Mouse (Mus musculus) limb, embryonic 11.5 days (tissue): Measurements from ENCODE around the gene D630045J12Rik. TPM values are rescaled to one million over a fixed set of nuclear protein-coding genes. Genes with fewer than 3 reads are reported as not detected.

ENCODE experiments used
- ATAC-seq: fragments of 200-750 bp; cut with Nextera tagmentation; 2 replicates; pipeline ENCODE4 v1.8.0; 2017; ENCODE audit warnings: low read depth; ENCODE audit not compliant: insufficient number of reproducible peaks, low FRiP score, low TSS enrichment
- DNase-seq: peaks from one replicate; pipeline ENCODE4 v3.0.0-alpha.2; 2015; ENCODE audit warnings: low spot score
- H3K27ac ChIP-seq: fragments of 300-500 bp; sonication (generic); replicated peaks from 2 replicates; pipeline ENCODE4 v1.5.1; 2014; ENCODE audit warnings: low read depth, mild to moderate bottlenecking, low read length
- H3K27me3 ChIP-seq: fragments of 300-500 bp; sonication (generic); 2 replicates; pipeline ENCODE4 v1.6.1; 2014; ENCODE audit warnings: mild to moderate bottlenecking, low read length, mixed read lengths; ENCODE audit not compliant: control insufficient read depth, insufficient read depth
- H3K36me3 ChIP-seq: fragments of 300-500 bp; sonication (generic); 2 replicates; pipeline ENCODE4 v1.6.1; 2014; ENCODE audit warnings: mild to moderate bottlenecking, low read length, moderate library complexity, mixed read lengths; ENCODE audit not compliant: control insufficient read depth, insufficient read depth
- H3K4me1 ChIP-seq: fragments of 300-500 bp; sonication (generic); 2 replicates; pipeline ENCODE4 v1.6.1; 2014; ENCODE audit warnings: low read length, mixed read lengths; ENCODE audit not compliant: control insufficient read depth, insufficient read depth
- H3K4me2 ChIP-seq: fragments of 300-500 bp; sonication (generic); 2 replicates; pipeline ENCODE4 v1.6.1; 2014; ENCODE audit warnings: low read depth, mild to moderate bottlenecking, moderate library complexity; ENCODE audit not compliant: severe bottlenecking
- H3K4me3 ChIP-seq: fragments of 300-500 bp; sonication (generic); 2 replicates; pipeline ENCODE4 v1.5.1; 2014; ENCODE audit warnings: low read depth, low read length
- H3K9ac ChIP-seq: fragments of 300-500 bp; sonication (generic); 2 replicates; pipeline ENCODE4 v1.6.1; 2014; ENCODE audit warnings: mild to moderate bottlenecking, low read length
- H3K9me3 ChIP-seq: fragments of 300-500 bp; sonication (generic); 2 replicates; pipeline ENCODE4 v1.6.1; 2016; ENCODE audit warnings: low read length; ENCODE audit not compliant: control insufficient read depth
- WGBS: fragments of 180-500 bp; shearing (Covaris S2); extraction: QIAGEN DNeasy Blood & Tissue Kit; methylation state at CpG from one replicate; pipeline ENCODE4 v1.1.7; 2014; 5-methylcytosine and 5-hydroxymethylcytosine counted together
- polyA plus RNA-seq: library from polyadenylated mRNA; unstranded; fragments of >200 nt; fragmentation: Nextera tagmentation; extraction: Ambion mirVana; gene quantifications from 2 replicates; pipeline ENCODE4 v1.2.1, GENCODE M21; 2014

D630045J12Rik gene
- polyA plus RNA-seq, 1 experiment from 2014 or later = 11.1 TPM

DNA sequence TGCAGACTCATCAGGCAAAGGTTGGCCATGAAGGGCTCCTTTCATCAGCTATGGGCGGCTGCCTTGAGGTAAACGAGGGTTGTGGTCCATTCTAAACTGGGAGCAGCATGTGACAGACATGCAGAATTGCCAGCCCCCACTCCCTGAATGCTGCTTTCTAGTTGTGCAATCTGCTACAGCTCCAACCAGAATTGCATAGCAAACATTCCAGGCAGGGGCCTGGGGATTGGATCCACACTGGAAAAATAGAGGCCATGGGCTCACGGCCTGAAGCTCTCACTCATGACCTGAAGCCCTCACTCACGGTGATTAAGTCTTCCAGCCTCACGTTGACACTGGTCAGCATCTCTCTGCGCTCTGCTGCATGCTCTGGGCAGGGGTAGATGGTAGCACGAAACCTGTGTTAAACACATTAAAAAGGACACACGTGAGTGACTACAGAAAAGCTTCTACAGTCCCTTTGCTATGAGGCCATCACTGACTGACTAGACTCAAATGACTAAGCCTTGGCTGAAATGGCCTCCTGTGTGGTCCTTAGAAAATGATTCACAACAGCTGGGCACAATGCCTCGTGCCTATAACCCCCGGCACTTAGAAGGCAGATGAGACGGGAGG is 172.0 kb downstream of the D630045J12Rik start:
- no peak for DNase-seq
- Histone ChIP-seq H3K36me3 (no peaks in the 10 kb centered on the region), H3K9me3 (no peaks in the 10 kb centered on the region), H3K4me2 (no peak overlapping the region), H3K9ac (no peak overlapping the region), H3K4me3 (no peak overlapping the region), H3K27me3 (no peaks in the 10 kb centered on the region), H3K4me1 (peaks cover 4% of the 10 kb centered on the region; the same call in 1 of the 2 replicates), H3K27ac (no peak overlapping the region)
- ATAC-seq = no peak
- WGBS = 66% methylated on average over 11 of the region's 11 CpGs

DNA sequence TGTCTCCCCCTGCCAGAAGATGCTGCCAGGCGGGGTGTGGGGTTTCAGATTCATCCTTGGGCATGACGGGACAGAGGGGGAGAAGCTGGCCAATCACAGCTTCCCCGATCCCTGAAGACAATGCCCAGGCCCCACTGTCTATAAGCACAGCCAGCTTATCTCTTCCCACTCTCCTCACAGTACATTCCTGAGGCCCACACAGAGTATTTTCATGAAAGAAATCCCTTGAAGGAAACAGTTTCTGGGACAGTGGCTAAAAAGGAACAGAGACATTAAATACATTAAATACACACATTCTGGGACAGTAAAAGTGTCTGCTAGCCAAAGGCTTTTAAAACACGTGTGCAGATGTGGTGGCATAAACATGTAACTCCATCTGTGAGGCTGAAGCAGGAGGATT is 173.4 kb downstream of the D630045J12Rik start:
- Histone ChIP-seq H3K27me3 (no peaks in the 10 kb centered on the region), H3K4me2 (no peak overlapping the region), H3K4me1 (peaks cover 4% of the 10 kb centered on the region; the same call in 1 of the 2 replicates), H3K36me3 (no peaks in the 10 kb centered on the region), H3K9ac (no peak overlapping the region), H3K27ac (no peak overlapping the region), H3K9me3 (no peaks in the 10 kb centered on the region), H3K4me3 (no peak overlapping the region)
- no peak for DNase-seq
- no peak for ATAC-seq
- WGBS = 74% methylated on average over 4 of the region's 4 CpGs

DNA sequence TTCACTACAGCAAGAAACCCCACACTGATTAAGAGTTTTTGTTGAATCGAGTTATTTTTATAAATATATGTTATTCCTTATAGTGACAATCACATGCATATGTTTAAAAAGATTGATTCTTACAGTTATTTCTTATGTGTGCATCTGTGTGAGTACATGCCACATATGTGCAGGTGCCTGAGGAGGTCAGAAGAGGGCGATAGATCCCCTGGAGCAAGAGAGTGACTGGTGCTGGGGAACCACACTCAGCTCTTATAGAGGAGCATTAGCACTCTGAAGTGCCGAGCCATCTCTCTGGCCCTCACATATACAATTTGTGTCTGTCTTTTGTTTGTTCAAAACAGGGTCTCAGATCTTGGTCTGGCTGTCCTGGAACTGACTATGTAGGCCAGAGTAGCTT is 180.2 kb downstream of the D630045J12Rik start:
- WGBS = 93% methylated on average over 3 of the region's 3 CpGs
- Histone ChIP-seq H3K36me3 (no peaks in the 10 kb centered on the region), H3K27me3 (no peaks in the 10 kb centered on the region), H3K9me3 (no peaks in the 10 kb centered on the region), H3K27ac (no peak overlapping the region), H3K4me3 (no peak overlapping the region), H3K4me1 (no peaks in the 10 kb centered on the region), H3K4me2 (no peak overlapping the region), H3K9ac (no peak overlapping the region)
- no peak for ATAC-seq
- no peak for DNase-seq

Other genes with a start within 250 kb of the D630045J12Rik start
- 4.2 and 5.4 TPM in 2 replicates for gene Svopl, start 207.0 kb downstream of the D630045J12Rik start, polyA plus RNA-seq
- not detected in 2 replicates for gene Tmem213, start 144.8 kb downstream of the D630045J12Rik start, polyA plus RNA-seq
- gene Atp6v0a4, start 129.4 kb downstream of the D630045J12Rik start, polyA plus RNA-seq = not detected in 2 replicates
- gene Zc3hav1l, start 45.2 kb upstream of the D630045J12Rik start, polyA plus RNA-seq = 17.3 and 19.6 TPM in 2 replicates
- gene Zc3hav1, start 100.6 kb upstream of the D630045J12Rik start, polyA plus RNA-seq = 1.6 and 1.7 TPM in 2 replicates
- gene Ttc26, start 127.5 kb upstream of the D630045J12Rik start, polyA plus RNA-seq = 13.4 and 14.1 TPM in 2 replicates
- 14.9 and 17.2 TPM in 2 replicates for gene Ubn2, start 179.9 kb upstream of the D630045J12Rik start, polyA plus RNA-seq